Mouse (Mus musculus) ovary, adult 2 months (tissue): Measurements from ENCODE around the gene Gripap1. TPM values are rescaled to one million over a fixed set of nuclear protein-coding genes. Genes with fewer than 3 reads are reported as not detected.

ENCODE experiments used
- polyA plus RNA-seq: library from polyadenylated mRNA; depleted of rRNA; stranded (reverse); fragments of >200 nt; gene quantifications from 2 replicates; pipeline ENCODE4 v1.2.3, GENCODE M21; 2012; rRNA removed

Gene Gripap1
- 34.1 and 34.5 TPM in 2 replicates for polyA plus RNA-seq

GRCm38 (mm10) chrX:7789542-7790136 is at the start of gene Gripap1:
Gripap1 (plus strand) TSS chrX:7789765.

GRCm38 (mm10) chrX:7750432-7751116 is 39.0 kb upstream of the Gripap1 start, which contains the start of gene Ccdc120:
Ccdc120 (minus strand) TSS chrX:7750905.

DNA sequence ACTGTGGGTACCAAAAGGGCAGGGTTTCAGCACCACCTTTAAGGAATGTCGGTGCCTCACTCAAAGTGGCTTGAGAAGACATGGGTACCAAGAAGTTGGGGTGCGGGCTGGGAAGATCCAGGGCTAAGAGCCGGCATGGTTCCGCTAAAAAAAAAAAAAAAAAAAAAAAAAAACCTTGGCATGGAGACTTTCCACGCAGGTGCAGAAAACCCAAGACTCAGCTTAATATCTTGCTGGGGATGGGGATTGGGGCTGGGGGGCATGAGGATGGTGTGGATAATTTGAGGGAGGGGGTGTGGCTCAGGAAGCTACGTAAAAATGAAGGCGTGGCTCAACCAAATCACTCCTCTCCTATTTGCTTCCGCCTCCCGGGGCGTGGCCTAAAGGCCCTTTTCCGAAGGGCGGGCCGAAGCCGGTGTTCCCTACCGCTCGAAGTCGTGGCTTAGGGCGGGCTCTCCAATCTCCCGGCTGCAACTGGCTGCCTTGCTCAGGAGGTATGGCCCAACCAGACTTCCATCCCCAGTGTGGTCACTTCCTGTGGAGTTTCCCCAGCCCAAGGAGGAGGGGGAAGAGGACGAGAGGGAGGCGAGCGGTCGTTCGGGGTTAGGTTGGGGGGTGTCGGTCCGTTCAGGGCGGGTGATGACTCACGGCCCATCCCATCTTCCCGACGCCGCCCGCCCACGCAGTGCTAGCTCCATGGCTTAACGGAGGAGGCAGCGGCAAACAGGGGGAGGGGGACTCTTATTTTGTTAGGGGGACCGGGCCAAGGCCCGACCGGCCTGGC is 27.2 kb upstream of the Gripap1 start, which contains the start of gene Tfe3:
Tfe3 (plus strand) TSS at position 424 of the 784 bp plus-strand sequence.

DNA sequence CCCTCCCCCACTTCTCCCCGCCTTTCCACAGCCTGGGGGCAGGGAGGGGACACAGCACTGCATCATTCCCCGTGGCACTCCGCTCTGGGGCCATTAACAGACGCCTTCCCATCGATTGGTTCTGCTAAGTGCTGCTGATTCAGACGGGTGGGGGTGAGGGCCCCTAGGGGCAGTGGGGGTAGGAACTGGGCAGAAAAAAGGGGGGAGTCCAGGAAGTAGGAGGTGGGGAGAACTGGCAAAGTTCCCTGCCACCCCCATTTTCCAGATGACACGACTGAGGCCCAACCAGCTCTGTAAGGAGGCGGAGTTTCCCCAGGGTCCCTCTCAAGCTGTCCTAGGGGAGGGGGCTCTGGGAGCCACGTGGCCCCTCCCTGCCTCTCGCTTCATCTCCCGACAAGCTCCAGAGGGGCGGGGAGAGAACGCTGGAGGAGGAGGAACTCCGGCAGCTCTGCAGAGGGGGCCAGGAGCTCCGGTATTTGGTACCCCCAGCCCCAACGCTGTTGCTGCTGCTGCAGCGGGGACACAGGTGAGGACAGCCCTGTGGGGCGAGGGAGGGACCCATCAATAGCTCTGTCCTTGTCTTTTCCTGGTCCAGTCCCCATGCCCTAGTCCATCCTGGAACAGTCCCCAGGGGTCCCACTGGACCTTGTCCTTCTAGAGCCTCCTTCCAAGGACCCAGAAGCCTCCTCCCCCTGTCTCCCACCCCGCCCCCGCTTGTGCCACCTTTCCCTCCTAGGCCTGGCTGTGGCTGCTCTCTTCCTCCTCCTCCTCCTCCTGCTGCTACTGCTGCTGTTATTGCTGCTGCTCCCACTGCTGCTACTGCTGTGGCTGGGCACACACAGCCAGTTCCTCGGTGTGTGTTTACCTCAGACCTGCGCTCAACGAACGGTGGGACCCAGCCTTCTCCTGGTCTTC is 32.6 kb downstream of the Gripap1 start, which contains the start of gene Kcnd1:
Kcnd1 (plus strand) TSS at position 425 of the 915 bp plus-strand sequence.

GRCm38 (mm10) chrX:7841163-7842162 is 51.9 kb downstream of the Gripap1 start, which contains the start of gene Otud5:
Otud5 (plus strand) TSS chrX:7841364.

Other genes starting within 250 kb of the Gripap1 start
- gene Foxp3, start 216.1 kb upstream of the Gripap1 start, polyA plus RNA-seq, result 0.17 TPM in 1 of 2 replicates, not detected in the other
- 5.7 and 6.3 TPM in 2 replicates for gene Ppp1r3f, start 215.5 kb upstream of the Gripap1 start, polyA plus RNA-seq
- gene Ccdc22, start 184.2 kb upstream of the Gripap1 start, polyA plus RNA-seq, result 21.8 and 22.6 TPM in 2 replicates
- gene Cacna1f, start 182.7 kb upstream of the Gripap1 start, polyA plus RNA-seq, result 0.07 TPM in 1 of 2 replicates, not detected in the other
- 2.7 and 3.3 TPM in 2 replicates for gene Syp, start 151.3 kb upstream of the Gripap1 start, polyA plus RNA-seq
- gene Prickle3, start 132.5 kb upstream of the Gripap1 start, polyA plus RNA-seq, result 31.8 and 33.4 TPM in 2 replicates
- gene Plp2, start 118.4 kb upstream of the Gripap1 start, polyA plus RNA-seq, result 149 and 231 TPM in 2 replicates
- 3.4 and 4.6 TPM in 2 replicates for gene Magix, start 108.5 kb upstream of the Gripap1 start, polyA plus RNA-seq
- gene Gpkow, start 92.6 kb upstream of the Gripap1 start, polyA plus RNA-seq, result 7.9 and 9.3 TPM in 2 replicates
- gene Wdr45, start 75.4 kb upstream of the Gripap1 start, polyA plus RNA-seq, result 46.9 and 64.6 TPM in 2 replicates
- 0.71 and 1.6 TPM in 2 replicates for gene Gm45208, start 67.5 kb upstream of the Gripap1 start, polyA plus RNA-seq
- 90.1 and 91.4 TPM in 2 replicates for gene Praf2, start 61.3 kb upstream of the Gripap1 start, polyA plus RNA-seq
- gene Ccdc120, start 38.9 kb upstream of the Gripap1 start, polyA plus RNA-seq, result 29.6 and 35.3 TPM in 2 replicates
- gene Tfe3, start 27.2 kb upstream of the Gripap1 start, polyA plus RNA-seq, result 35.2 and 35.4 TPM in 2 replicates
- 2.3 and 3.0 TPM in 2 replicates for gene Kcnd1, start 32.5 kb downstream of the Gripap1 start, polyA plus RNA-seq
- 27.6 and 29.9 TPM in 2 replicates for gene Otud5, start 51.6 kb downstream of the Gripap1 start, polyA plus RNA-seq
- 16.5 and 18.2 TPM in 2 replicates for gene Pim2, start 88.5 kb downstream of the Gripap1 start, polyA plus RNA-seq
- 129 and 132 TPM in 2 replicates for gene Slc35a2, start 94.3 kb downstream of the Gripap1 start, polyA plus RNA-seq
- gene Pqbp1, start 109.5 kb downstream of the Gripap1 start, polyA plus RNA-seq, result 53.7 and 69.5 TPM in 2 replicates
- gene Timm17b, start 109.6 kb downstream of the Gripap1 start, polyA plus RNA-seq, result 41.8 and 57.6 TPM in 2 replicates
- gene Gm10491, start 118.1 kb downstream of the Gripap1 start, polyA plus RNA-seq, result not detected in 2 replicates
- gene Gm10490, start 119.8 kb downstream of the Gripap1 start, polyA plus RNA-seq, result not detected in 2 replicates
- gene Pcsk1n, start 130.1 kb downstream of the Gripap1 start, polyA plus RNA-seq, result 1.9 and 2.3 TPM in 2 replicates
- gene Eras, start 138.8 kb downstream of the Gripap1 start, polyA plus RNA-seq, result not detected in 2 replicates
- gene Hdac6, start 158.1 kb downstream of the Gripap1 start, polyA plus RNA-seq, result 51.2 and 62.0 TPM in 2 replicates
- gene Gata1, start 188.3 kb downstream of the Gripap1 start, polyA plus RNA-seq, result 8.0 and 9.2 TPM in 2 replicates
- gene Glod5, start 228.7 kb downstream of the Gripap1 start, polyA plus RNA-seq, result not detected in 2 replicates